Mouse (Mus musculus) heart, embryonic 10.5 days (tissue): ENCODE results near the gene Vsx1. TPM values are rescaled to one million over a fixed set of nuclear protein-coding genes. Genes with fewer than 3 reads are reported as not detected.

Experiments used
- DNase-seq: peaks from one replicate; pipeline ENCODE4 v3.0.0-alpha.2; 2017; ENCODE audit warnings: low spot score
- H3K27ac ChIP-seq: fragments of 300-500 bp; sonication (generic); 2 replicates; pipeline ENCODE4 v1.5.1; 2016; ENCODE audit warnings: mild to moderate bottlenecking
- H3K27me3 ChIP-seq: fragments of 300-500 bp; sonication (generic); 2 replicates; pipeline ENCODE4 v1.6.1; 2016; ENCODE audit warnings: mild to moderate bottlenecking; ENCODE audit not compliant: poor library complexity, insufficient read depth, severe bottlenecking
- H3K36me3 ChIP-seq: fragments of 300-500 bp; sonication (generic); 2 replicates; pipeline ENCODE4 v1.6.1; 2016; ENCODE audit warnings: mild to moderate bottlenecking, moderate library complexity
- H3K4me1 ChIP-seq: fragments of 300-500 bp; sonication (generic); 2 replicates; pipeline ENCODE4 v1.6.1; 2016; ENCODE audit warnings: mild to moderate bottlenecking
- H3K4me3 ChIP-seq: fragments of 300-500 bp; sonication (generic); 2 replicates; pipeline ENCODE4 v1.5.1; 2016; ENCODE audit warnings: mild to moderate bottlenecking, moderate library complexity
- H3K9me3 ChIP-seq: fragments of 300-500 bp; sonication (generic); 2 replicates; pipeline ENCODE4 v1.6.1; 2016; ENCODE audit warnings: mild to moderate bottlenecking, moderate library complexity
- WGBS: fragments of 180-500 bp; shearing (Covaris S2); methylation state at CpG from one replicate; pipeline ENCODE4 v1.1.7; 2016; 5-methylcytosine and 5-hydroxymethylcytosine counted together
- polyA plus RNA-seq: library from polyadenylated mRNA; unstranded; fragments of >200 nt; fragmentation: Nextera tagmentation; extraction: Ambion mirVana; gene quantifications from 2 replicates; pipeline ENCODE4 v1.2.1, GENCODE M21; 2016

Vsx1 gene
- polyA plus RNA-seq, 1 experiment from 2014 or later = not detected

DNA sequence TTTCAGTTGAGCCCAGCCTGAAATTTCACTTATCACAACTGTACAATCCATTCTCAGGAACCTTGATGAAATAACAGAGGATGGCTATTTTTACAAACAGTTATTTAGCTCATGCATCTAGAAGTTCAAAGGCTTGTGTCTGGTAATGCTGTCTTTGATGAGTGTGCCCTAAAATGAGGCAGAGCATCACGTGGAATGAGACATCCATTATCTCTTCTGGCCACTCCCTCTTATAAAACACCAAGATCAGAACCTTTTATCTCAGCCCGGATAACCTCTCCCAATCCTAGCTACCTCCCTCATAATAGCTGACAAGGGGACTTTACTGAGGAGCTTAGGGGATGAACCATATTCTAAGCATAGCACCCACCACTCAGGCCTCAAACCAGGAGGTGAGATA lies 24.2 kb downstream of the Vsx1 start:
- peaks cover 44% of the 10 kb centered on the region; the same call in 1 of the 2 replicates for H3K4me1 ChIP-seq
- H3K9me3 ChIP-seq = no peaks in the 10 kb centered on the region
- DNase-seq = no peak
- H3K4me3 ChIP-seq = no peak overlapping the region
- H3K27me3 ChIP-seq = peaks cover 26% of the 10 kb centered on the region
- H3K36me3 ChIP-seq = no peaks in the 10 kb centered on the region
- WGBS = 75% methylated on average over 2 of the region's 2 CpGs
- H3K27ac ChIP-seq = peak overlapping the region; percentile 56

DNA sequence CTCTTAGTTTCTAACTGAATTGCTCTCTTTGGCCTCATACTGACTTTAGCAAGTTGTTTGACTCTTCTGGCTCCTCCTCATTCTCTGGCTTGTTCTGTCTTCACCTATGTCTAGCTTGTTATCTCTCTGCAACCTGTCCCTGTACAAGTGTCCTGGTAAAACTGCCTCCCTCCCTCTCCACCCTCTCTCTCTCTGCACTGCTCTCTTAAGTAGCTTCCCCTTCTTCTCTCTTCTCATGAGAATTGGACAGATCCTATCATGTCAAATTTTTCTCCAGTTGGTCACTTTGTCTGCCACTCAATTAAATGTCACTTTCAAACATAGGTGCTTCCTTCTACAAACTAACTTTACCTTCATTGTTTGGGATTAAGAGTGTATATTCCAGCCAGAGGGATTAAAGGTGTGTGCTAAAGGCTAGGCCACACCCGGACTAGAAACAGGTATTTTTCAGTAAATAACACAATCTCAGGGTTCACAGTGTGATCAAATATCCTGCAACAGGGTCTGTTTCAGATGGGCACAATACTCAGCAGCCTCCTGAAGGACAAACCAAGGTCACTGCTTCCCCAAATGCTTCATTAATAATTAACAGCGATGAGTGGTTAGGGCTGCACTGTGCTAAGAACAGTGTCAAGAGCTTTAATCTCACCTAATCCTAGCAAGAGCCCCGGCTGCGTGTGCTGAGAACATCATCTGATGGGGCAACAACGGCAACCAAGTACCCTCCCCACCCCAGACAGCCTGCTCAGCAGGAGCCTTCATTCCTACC lies 24.8 kb downstream of the Vsx1 start:
- DNase-seq = no peak
- H3K4me1 ChIP-seq = peaks cover 44% of the 10 kb centered on the region; the same call in 1 of the 2 replicates
- WGBS = 61% methylated on average over 5 of the region's 5 CpGs
- H3K4me3 ChIP-seq = no peak overlapping the region
- H3K9me3 ChIP-seq = no peaks in the 10 kb centered on the region
- peaks cover 20% of the 10 kb centered on the region for H3K27me3 ChIP-seq
- peak overlapping the region; percentile 23; the same call in 1 of the 2 replicates for H3K27ac ChIP-seq
- no peaks in the 10 kb centered on the region for H3K36me3 ChIP-seq

DNA sequence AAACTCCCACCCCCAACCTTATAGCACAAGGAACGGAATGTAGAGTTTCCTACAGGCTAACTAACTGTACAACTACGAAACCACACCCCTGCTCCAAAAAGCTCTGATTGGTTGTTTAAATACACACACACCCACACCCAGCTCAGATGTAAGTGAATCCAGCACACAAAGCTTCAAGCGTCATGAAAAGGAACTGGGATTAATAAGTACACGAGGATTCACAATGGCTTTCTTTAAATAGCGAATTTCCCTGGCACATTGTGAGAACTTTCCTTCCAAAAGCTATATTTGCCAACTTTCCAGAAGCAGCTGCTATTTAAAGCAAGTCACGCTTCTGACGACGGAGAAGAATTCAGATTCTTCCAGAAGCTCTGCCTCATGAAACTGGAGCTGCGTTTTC lies 25.9 kb downstream of the Vsx1 start:
- H3K4me3 ChIP-seq = no peak overlapping the region
- H3K4me1 ChIP-seq = peaks cover 39% of the 10 kb centered on the region; the same call in 1 of the 2 replicates
- H3K36me3 ChIP-seq = no peaks in the 10 kb centered on the region
- WGBS = 60% methylated on average over 9 of the region's 9 CpGs
- H3K27me3 ChIP-seq = peaks cover 9% of the 10 kb centered on the region
- H3K27ac ChIP-seq = peak overlapping the region; percentile 13; the same call in 1 of the 2 replicates
- no peak for DNase-seq
- no peaks in the 10 kb centered on the region for H3K9me3 ChIP-seq

DNA sequence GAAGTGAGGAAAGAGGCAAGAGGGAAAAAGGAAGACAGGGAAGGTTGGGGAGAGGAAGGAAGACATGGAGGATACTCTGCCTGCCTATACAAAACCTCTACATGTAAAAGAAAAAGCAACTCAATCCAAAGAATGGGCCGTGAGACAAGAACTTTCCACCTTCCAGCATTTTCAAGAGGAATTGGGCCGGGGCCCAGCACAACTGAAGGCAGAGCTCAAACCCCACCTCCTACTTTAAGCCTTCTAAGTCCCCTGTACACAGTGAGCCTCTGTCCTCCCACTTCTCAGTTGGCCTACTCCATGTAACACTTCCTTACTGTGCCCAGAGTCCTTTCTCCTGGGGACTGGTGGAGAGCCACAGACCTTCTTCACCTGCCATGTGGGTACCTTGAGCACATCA lies 27.2 kb downstream of the Vsx1 start:
- H3K27me3 ChIP-seq = peaks cover 3% of the 10 kb centered on the region
- H3K27ac ChIP-seq = no peak overlapping the region
- H3K4me1 ChIP-seq = peaks cover 31% of the 10 kb centered on the region; the same call in 1 of the 2 replicates
- 0 out of 2 replicates have a peak, but pooled peaks cover 2% of the 10 kb centered on the region for H3K36me3 ChIP-seq
- no peaks in the 10 kb centered on the region for H3K9me3 ChIP-seq
- 94% methylated on average over 2 of the region's 2 CpGs for WGBS
- no peak overlapping the region for H3K4me3 ChIP-seq
- DNase-seq = no peak

DNA sequence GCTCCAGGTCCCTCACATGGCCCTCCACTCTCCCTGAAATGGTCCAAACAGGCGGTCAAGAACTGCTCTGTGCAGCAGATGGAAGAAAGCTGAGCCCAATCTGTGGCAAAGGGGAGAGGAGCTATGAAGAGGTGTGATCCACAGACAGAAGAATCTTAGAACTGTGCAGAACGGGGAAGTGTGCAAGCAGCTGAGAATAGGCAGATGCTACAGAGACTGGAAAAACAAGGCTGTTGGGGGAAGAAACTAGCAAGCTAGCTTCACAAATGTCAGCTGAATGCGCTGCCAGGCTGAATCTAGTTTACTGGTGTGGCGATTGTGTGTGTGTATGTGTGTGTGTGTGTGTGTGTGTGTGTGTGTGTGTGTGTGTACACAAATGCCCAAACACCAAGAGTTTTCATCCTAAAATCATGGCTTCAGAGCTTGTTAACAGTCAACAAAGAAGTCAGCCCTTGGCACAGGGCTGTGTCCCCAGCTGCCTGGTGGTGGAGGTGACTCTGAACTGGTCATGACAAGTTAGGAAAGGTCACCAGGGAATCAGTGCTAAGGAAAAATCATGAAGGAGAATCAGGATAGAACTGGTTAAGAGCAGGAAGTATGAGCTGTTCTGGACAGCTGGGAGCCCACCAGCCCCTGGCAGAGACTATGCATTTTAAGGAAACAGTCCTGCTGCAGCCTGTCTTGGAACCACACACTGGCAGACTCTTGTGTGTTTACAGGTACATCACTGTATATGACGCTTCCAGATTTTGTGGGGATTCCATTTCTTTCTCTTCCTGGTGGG lies 28.3 kb downstream of the Vsx1 start:
- H3K4me3 ChIP-seq = no peak overlapping the region
- 87% methylated on average over 5 of the region's 5 CpGs for WGBS
- H3K9me3 ChIP-seq = no peaks in the 10 kb centered on the region
- 0 out of 2 replicates have a peak, but pooled peaks cover 2% of the 10 kb centered on the region for H3K36me3 ChIP-seq
- H3K27me3 ChIP-seq = no peaks in the 10 kb centered on the region
- no peak overlapping the region for H3K27ac ChIP-seq
- peaks cover 26% of the 10 kb centered on the region; the same call in 1 of the 2 replicates for H3K4me1 ChIP-seq
- no peak for DNase-seq

DNA sequence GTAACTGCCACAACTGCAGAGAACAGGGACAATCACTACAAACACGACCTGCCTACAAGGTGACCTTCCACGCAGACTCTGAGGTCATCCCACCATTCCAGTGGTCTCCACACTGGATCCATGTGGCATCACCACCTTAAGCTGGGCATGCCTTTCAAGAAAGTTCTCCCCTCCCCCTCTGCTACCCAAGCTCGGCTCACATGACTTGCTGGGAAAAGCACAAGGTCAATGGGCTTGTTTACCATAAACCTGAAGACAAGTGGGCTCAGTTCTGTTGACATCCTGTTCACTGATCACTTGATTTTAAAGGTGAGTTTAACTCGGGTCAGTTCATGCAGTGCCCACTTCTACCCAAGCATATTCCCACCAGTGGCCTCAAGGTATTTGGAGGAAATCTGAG lies 29.1 kb downstream of the Vsx1 start:
- no peaks in the 10 kb centered on the region for H3K9me3 ChIP-seq
- no peak overlapping the region for H3K4me3 ChIP-seq
- no peaks in the 10 kb centered on the region for H3K27me3 ChIP-seq
- 65% methylated on average over 4 of the region's 4 CpGs for WGBS
- H3K27ac ChIP-seq = 0 out of 2 replicates have a peak overlapping the region, but pooled peaks have one; percentile 16
- H3K36me3 ChIP-seq = 0 out of 2 replicates have a peak, but pooled peaks cover 2% of the 10 kb centered on the region
- no peak for DNase-seq
- H3K4me1 ChIP-seq = peaks cover 18% of the 10 kb centered on the region; the same call in 1 of the 2 replicates

DNA sequence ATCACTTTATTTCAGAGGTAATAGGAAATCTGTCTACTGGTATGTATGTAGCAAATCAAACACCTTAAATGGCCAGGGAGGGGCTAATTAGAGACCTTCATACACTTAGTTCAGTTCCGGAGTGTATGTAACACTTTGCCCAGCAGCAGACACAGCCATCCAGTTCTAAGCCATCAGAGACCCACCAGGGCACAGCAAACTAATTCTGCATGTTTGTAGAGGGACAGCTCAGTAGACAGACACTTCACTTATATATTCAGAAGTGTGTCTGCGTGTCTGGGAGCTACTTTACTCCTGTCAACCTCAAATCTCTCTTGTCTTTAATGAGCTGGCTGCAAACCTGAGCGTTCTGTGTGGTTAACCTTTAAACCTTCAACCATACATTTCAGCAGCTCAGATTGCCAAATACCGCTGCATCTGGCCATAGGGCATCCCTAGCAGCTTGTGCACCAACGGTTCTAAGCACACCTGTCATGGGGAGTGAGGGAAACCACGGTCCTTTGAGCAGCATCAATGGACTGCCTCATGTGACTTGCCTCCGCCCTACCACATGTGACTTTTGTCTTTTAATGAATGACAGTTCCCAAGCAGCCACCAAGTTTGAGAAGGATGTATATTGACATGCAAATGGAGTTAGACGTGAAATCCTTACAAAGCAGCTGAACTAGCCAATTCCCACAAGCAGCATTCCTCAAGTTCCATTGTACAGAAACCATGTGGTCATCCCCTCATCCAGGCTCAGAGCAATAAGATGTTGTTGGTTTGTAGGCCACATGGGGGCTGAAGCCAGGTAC lies 32.0 kb downstream of the Vsx1 start:
- H3K4me3 ChIP-seq = no peak overlapping the region
- 0 out of 2 replicates have a peak, but pooled peaks cover 5% of the 10 kb centered on the region for H3K4me1 ChIP-seq
- DNase-seq = no peak
- 76% methylated on average over 8 of the region's 8 CpGs for WGBS
- no peak overlapping the region for H3K27ac ChIP-seq
- no peaks in the 10 kb centered on the region for H3K27me3 ChIP-seq
- no peaks in the 10 kb centered on the region for H3K9me3 ChIP-seq
- 0 out of 2 replicates have a peak, but pooled peaks cover 2% of the 10 kb centered on the region for H3K36me3 ChIP-seq

DNA sequence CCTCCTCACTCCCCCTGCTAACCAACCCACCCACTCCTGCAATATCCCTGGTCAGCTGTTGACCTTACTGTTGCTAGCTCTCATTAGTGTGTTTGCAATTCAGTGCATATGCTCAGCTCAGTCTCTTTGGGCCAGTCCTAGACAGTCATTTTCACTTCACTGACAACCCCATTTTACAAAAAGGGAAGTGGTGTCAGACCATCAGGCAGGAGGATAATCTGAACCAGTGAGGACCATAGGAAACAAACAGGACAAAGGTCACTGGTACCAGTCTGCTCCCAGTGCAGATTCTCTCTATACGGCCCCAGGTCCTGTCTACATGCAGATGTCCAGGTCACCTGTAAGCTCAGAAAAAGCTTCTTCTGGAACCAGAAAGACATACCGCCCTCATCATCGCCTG lies 33.0 kb downstream of the Vsx1 start:
- Histone ChIP-seq H3K36me3 (0 out of 2 replicates have a peak, but pooled peaks cover 2% of the 10 kb centered on the region), H3K9me3 (no peaks in the 10 kb centered on the region), H3K27ac (no peak overlapping the region), H3K4me3 (no peak overlapping the region), H3K4me1 (peaks cover 10% of the 10 kb centered on the region), H3K27me3 (no peaks in the 10 kb centered on the region)
- DNase-seq = no peak
- 94% methylated on average over 3 of the region's 3 CpGs for WGBS

DNA sequence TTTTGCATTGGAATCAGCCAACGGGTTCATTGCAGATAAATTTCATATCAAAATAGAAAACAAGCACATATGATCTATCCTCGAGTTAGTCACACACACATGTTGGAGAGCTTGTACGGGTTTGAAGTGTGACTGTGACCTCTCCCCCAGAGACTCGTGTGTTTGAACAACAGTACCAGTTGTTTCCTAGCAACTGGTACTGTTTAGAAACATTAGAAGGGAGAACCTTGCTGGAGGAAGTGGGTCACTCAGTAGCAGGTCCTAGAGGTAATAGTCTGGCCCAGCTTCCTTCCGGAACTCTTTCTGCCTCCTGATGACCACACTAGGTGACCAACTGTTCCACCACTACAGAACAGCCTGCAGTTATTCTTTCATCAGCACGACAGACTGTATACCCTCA lies 33.9 kb downstream of the Vsx1 start:
- Histone ChIP-seq H3K36me3 (0 out of 2 replicates have a peak, but pooled peaks cover 2% of the 10 kb centered on the region), H3K27ac (no peak overlapping the region), H3K27me3 (no peaks in the 10 kb centered on the region), H3K9me3 (no peaks in the 10 kb centered on the region), H3K4me3 (no peak overlapping the region), H3K4me1 (peaks cover 15% of the 10 kb centered on the region)
- no peak for DNase-seq
- WGBS = 78% methylated on average over 6 of the region's 6 CpGs

DNA sequence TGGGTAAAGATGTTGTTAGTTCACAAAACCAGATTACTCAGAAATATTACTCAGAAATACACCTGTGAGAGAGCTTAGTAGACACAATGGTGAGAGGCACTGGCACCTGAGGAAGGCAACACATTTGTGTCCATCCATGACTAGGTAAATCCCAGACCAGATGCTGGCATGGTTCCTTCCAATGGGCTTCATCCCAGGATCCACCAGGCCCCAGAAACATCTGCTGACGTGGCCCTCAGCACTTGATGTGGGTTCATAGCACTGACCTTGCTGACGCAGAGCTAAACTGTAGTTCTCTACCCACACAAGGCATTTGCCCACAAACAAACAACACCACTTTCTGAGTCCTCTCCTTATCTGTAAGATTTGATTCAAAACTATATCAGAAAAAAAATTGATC lies 34.3 kb downstream of the Vsx1 start:
- Histone ChIP-seq H3K27me3 (no peaks in the 10 kb centered on the region), H3K36me3 (0 out of 2 replicates have a peak, but pooled peaks cover 2% of the 10 kb centered on the region), H3K9me3 (no peaks in the 10 kb centered on the region), H3K4me3 (no peak overlapping the region), H3K4me1 (peaks cover 18% of the 10 kb centered on the region), H3K27ac (no peak overlapping the region)
- WGBS = 77% methylated on average over 2 of the region's 2 CpGs
- no peak for DNase-seq

DNA sequence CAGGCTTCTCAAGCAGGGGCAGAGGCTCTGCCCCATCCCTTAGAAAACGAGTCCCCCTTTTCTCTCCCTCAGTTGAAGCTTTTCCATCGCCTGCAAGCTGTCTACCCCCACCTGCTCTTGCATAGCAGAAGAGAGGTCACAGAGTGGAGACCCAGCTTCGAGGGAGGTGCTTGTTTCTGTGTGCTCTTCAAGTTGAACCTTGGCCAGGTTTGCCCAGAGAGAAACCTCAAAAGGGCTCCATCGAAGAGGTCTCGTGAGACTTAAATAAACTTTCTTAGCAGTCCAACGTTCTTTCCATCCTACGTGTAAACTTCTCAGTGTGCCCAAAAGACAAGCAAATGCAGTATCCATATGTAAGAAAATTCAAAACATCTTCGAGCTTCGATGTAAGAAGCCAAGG lies 37.8 kb downstream of the Vsx1 start:
- peak overlapping the region; percentile 84 for H3K27ac ChIP-seq
- 64% methylated on average over 9 of the region's 9 CpGs for WGBS
- no peak for DNase-seq

DNA sequence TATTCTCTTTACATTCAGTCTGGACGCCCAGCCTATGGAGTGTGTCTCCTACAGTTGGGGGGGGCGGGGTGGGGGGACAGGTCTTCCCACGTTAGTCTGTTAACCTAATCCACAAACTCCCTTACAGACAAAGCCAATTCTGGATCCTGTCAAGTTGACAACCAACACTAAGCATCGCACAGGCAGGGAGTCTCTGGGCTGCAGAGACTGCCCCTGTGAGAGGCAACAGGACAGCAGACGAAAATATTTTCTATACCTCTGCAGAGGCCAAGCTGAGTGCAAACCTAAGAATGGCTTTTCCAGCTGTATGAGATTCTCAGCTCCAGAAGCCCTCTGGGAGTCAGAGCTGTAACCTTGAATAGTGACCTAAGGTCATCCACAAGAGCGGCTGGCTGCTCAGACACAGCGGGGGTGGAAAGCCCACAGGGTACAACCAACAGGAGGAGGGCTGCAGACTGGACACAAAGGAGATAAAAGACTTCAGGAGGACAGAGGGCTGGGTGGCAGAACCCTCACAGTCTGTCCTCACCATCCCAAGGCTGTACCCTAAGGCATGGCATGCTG lies 38.6 kb downstream of the Vsx1 start:
- Histone ChIP-seq H3K9me3 (no peaks in the 10 kb centered on the region), H3K4me3 (no peak overlapping the region), H3K4me1 (peaks cover 32% of the 10 kb centered on the region), H3K27me3 (no peaks in the 10 kb centered on the region), H3K36me3 (no peaks in the 10 kb centered on the region), H3K27ac (peak overlapping the region; percentile 84)
- no peak for DNase-seq
- 8% methylated on average over 7 of the region's 7 CpGs for WGBS

More for the DNA sequence above, 37.8 kb downstream of the Vsx1 start:
- Histone ChIP-seq H3K4me1 (peaks cover 32% of the 10 kb centered on the region), H3K4me3 (no peak overlapping the region), H3K36me3 (no peaks in the 10 kb centered on the region), H3K9me3 (no peaks in the 10 kb centered on the region), H3K27me3 (no peaks in the 10 kb centered on the region)
